Mouse (Mus musculus): ENCODE measurements at regions not wholly inside any gene's neighbourhood (a gene's known extent, or its start where the extent isn't known, plus 50 kb on each side); places are given as distances from the start of the nearest gene placed in this dataset.

DNA sequence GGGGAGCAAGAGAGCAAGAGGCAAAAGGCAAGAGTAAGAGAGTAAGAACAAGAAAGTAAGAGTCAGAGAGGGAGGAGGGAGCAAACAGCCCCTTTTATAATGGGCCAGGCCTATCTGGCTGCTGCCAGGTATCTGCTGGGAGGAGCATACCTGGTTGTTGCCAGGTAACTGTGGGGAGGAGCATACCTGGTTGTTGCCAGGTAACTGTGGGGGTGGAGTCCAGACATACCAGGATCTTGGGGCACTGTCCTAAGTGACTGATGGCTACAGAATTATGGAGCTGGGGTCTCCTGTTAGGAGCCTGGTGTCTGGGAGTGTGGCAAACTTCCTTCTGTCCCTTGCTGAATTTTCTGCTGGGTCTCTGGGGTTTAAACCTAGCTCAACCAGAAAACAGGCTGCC, 469.8 kb upstream of the Syt1 start:
- DNase-seq (ENCODE audit: low spot score), result no peak

DNA sequence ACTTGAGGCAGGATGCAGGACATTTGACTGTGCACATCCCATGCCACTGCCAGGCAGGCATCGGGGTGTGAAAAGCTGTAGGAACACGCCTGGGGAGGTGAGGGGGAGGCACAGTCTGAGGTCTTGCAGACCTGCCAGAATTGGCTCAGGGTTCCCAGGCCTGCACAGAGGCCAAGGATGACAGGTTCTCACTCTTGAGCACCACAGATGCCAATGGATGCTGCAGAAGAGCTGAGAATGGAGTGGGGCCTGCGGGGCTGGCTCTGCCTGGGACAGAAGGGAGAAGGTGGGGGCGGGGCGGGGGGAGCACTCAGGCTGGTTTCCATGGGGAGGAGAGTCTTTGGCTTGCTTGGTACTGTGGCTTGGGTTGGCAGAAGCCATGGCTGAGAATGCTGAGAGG, 469.2 kb upstream of the Syt1 start:
- DNase-seq (ENCODE audit: low spot score), result no peak

DNA sequence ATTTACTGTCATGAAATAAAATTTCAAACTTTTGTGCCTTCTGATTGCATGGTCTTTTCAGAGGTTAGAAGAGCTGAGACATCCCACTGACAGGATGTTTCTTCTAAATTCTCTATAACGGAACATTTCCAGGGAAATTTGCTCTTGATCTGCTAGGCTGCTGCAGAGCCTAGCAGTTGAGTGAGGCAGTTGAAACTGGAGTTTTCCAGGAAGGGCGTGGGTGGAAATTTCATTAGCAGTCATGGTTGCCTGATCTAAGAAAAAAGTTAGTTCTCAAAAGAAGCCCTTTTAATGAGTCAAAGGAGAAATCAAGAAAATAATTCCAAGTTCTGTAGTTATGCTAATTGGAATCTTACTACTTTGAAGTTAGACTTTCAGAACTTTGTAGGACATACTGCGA, 455.7 kb upstream of the Syt1 start:
- no peak for DNase-seq (ENCODE audit: low spot score)

DNA sequence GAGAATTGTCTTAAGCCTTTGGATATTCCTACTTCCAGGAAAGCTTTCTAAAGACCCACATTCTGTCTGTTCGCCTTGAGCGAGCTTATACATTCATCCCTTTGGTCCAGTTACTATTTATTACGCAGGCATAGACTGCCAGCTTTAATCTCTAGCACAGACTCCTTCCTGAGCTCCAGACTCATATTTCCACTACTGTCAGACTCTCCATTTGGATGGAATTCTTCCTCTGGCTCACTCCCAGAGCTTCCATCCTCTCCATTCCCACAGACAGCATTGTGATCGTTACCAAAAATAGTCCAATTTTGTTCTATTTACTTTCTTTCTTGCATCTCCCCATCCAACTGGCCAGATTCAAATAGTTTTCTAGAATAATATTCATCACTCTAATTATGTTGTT, 420.3 kb upstream of the Syt1 start:
- no peak for DNase-seq (ENCODE audit: low spot score)

DNA sequence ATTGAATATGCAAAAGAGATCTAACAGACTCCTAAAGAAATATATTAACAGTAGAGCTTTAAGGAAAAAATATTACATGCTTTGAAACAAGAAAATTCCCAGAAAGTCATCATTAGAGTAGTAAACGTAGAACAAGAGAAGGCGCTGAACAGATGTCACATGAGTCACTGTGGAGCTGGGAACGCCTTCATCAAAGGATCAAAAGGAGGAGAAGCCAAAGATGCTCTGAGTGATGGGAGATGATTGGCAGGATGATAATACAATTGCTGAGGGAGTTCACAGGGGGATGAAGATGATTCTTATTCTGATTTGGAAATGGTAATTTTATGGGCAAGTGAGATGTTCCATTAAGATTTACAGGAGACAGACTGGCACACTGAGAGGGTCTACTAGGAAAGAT, 417.1 kb upstream of the Syt1 start:
- no peak for DNase-seq (ENCODE audit: low spot score)

DNA sequence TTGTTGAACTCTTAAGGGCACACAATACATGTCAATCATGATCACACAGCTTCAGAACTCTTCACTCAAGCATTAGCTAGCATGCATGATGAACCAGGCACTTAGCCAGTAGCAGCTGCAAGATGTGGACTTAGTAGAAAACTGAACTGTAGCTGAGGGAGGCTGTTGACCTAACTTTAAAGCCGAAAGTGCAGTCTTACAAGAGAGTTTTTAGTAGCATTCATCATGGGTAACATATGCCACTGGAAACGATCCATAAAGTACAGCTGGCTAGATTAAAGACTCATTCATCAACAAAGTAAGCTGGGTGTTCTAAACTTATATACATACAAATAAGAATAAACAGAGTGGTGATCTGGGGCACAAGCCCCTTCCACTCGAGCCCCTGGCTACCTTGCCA, 396.2 kb upstream of the Syt1 start:
- no peak for DNase-seq (ENCODE audit: low spot score)

DNA sequence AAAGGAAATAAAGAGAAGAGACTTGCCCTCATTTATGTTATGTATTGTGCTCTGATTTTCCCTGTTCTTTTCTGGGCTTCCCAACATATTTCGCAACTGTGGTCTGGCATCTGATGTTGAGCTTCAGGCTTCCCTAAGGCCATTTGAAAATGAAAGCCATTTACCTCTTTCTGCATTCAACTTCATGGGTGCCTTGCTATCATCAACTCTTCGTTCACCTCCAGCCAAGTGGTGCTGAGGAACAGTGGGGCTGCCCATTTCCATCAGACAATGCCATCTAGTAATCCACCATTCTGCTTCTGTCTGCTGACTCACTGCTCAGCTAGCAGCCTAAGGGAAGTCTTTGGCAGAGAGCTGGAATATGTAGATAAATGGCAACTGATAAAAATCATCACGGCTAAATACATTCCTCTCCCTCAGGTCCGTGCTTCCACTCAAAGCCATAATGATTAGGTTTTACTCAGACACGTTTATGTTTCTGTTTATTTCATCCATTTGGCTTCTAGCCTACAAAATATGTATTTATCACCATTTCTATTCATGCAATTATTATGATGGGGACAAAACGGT, 394.4 kb upstream of the Syt1 start:
- no peak for DNase-seq (ENCODE audit: low spot score)

DNA sequence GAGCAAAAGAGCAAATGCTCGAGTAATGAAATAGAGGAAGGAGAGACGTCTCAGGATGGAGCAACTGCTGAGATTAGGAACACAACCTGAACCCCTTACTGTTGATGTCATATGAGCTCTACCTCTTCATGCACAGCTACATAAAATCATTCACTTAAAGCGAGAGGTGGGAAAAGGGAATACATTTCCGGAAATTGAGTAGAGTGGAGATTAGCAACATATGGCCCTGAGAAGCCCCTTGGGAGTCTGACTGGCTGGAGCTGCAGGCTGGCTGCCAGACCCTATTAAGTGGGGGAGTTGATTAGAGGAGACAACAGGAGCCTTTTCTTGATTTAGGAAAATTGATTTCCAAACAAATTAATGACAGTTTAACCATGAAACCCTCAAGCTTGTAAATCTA, 373.0 kb upstream of the Syt1 start:
- no peak for DNase-seq (ENCODE audit: low spot score)

DNA sequence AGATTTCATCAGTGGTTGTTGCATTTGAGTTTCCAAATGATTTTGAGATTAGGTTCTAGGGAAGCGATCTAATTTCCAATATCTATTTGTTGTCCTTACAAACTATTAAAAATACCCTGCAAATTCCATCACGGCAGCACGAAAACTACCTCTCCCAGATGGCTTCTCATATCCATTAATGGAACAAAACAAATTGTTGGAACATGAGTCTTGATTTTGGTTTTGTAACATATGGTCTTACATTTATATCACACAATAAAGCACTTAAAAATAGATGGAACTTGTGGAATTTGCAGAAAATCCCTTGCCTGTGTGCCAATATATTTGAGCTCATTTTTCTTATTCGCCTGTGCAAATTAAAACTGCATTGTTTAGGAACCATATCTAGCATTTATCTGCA, 368.1 kb upstream of the Syt1 start:
- DNase-seq (ENCODE audit: low spot score), result no peak

DNA sequence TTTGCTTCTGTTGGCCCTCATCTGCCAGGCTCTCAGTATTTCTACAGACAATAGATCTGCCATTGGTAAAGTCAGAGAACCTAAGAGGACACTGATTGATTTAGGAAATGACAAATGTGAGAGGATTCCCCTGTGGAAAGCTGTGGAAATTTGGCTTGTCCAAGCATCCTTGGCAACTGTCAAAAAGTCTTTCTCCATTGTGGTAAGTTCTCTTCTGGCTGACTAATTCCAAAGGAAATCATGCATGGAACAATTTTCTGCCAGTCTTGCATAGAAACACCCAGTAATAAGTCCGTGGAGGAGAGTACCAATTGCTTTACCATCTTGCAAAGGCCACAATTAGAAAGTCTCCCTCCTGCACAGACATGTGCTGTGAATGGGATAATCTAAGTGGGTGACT, 349.4 kb upstream of the Syt1 start:
- no peak for DNase-seq (ENCODE audit: low spot score)

DNA sequence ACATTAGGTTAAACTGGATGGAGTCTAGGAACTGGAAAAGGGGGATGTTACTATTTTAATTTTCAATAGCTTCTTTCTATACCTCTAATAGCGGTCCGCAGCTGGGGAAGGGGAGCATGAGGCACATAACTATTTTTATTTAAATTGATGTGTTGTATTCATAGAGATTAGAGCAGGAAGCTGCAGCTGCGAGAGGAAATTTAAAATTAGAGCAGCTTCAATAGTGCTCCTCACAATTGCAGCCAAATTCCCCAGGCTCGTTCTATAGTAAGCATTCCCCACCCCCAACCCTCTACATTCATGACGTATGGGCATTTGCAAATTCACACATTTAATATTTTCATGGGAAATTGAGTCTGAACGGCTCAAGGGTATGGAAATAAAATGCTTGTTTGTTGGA, 348.0 kb upstream of the Syt1 start:
- DNase-seq (ENCODE audit: low spot score), result no peak

DNA sequence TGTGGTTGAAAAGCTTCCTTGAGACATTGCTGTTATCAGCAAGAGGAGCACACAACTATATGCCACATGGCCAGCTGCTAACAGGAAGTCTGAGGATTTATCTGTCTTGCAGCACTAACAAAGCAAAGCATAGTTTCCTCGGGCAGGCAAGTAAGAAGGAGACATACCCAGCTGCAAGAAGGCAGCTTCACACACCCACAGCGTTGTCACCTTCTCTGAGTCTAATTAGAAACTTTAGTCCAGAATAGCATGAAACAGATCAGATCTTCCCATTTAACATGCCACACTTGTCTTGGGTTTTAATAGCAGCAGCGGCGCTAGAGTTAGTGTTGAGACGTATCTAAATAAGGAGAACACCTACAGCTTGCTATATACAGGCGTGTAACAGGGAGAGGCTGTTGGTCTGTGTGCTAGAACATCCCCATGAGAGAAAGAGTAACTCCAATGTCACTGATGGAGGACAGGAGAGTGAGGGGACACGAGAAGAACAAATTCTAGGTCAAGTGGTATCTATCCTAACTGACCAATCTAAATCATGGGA, 322.1 kb upstream of the Syt1 start:
- DNase-seq (ENCODE audit: low spot score), result no peak

DNA sequence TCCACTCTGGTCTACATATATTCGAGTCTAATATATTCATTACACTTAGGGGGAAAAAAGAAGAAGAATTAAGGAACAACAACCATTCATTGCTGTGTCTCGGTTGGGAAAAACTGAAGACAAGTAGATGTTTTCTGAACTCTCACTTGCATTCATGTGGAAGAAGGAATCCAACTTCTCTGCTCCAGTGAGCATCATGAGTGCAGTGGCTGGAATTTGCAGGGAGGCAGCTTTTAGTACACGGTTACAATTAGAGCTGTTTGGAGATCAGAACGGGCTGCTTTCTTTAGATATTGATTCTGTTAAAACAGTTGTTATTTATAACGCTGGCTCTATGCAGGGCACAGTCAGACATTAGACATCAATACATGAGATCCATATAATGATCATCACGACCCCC, 298.5 kb upstream of the Syt1 start:
- DNase-seq (ENCODE audit: low spot score), result no peak

DNA sequence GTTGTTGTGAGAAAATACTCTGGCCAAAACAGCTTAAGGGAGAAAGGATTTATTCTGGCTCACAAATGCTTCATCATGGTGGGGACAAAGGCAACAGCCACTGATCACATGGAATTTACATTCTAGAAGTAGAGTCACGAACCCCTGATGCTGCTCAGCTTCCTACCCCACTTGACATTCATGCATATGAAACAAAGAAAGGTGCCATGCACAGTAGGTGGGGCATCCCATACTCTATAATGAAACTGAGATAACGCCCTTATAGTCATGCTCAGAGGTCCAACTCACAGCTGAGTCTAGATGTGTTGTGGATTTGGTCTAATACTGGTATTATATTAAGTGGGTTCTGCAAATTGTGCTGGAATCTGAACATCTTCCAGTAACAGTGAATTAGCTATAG, 289.4 kb upstream of the Syt1 start:
- DNase-seq (ENCODE audit: low spot score), result no peak

DNA sequence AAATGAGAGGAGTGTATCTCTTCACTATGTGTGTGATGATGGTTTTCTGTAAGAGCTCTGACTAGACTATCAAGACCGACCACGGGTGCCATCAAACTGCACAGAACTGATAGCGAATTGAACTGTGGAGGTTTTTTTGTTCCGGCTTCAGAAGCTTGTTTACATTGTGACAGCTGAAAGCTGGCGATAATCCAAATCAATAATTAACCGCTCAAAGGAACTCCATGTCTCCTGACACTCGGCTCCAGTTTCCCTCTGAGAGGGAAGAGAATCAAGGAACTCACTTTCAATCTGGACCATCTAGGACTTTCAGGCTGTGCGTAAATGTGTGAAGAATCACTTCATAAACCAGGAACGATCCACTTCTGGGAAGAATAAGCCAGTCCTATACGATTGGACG, 289.0 kb upstream of the Syt1 start:
- DNase-seq (ENCODE audit: low spot score), result no peak

DNA sequence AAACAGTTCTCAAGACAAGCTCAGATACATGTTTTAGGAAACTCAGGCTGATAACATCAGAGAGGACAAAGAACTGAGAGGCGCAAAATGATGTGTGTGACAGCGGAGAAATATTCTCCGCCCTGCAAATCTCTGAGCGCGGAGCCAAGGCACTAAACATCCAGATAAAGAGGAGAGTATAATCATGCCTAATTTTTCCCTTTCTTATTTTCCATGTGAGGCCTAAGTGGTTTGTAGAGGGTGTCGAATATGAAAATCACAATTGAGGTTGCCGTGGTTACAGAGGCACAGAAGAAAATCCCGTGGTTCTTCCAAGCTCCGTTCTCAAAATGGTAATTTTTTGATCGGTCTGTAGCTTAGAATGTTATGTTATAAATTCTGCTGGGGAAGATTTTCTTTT, 272.6 kb upstream of the Syt1 start:
- DNase-seq (ENCODE audit: low spot score), result no peak

DNA sequence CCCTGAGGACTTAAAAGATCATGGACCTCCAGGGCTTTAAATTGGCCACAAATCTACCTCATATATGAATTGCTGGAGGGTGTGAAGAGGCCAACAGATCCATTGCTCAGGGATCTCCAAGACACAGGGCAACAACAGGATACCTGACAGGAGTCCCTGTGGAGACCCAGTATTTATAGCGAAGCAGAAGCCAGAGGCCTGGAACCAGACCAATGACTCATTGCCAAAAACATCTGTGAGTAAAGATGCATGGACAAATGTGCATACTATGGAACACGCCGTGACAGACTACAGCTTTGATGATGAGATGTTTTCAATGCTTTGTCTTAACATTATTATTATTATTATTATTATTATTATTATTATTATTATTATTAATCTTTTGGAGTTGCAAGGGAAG, 239.0 kb upstream of the Syt1 start:
- DNase-seq (ENCODE audit: low spot score), result no peak

DNA sequence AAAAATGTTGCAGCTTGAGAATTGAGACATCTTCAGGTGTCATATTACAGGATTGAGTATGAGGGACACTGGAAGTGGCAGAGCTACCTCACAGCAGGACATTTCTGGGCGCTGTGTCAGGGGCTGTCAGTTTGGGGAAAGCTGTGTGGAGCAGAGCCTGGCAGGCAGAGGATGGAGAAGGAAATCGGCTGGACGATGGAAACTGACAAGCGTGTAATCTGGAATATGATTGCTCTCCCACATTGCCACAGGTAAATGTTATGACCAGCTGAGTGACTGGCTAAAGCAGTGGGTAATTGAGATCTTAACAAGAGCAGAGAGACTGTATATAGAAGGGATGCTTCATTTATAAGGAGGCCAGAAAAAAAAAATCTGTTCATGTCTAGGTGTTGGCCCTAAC, 235.5 kb upstream of the Syt1 start:
- no peak for DNase-seq (ENCODE audit: low spot score)

DNA sequence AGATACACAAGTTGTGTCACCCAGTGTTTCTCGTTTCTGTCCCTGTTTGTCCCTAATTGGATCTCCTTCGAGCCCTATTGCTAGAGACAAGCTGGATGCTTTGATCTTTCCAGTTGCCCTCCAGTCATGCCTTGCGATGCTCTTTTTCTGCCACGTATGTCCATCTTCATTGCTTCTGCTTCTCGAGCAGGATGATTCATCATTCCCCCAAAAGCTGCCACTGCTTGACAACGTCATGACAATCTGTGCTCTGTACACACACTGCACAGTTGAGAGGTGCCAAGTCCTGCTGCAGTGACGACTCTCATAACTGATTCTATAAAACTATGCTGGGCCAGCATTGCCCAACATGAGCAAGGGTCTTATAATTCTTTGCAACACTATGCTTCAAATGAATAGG, 226.2 kb upstream of the Syt1 start:
- no peak for DNase-seq (ENCODE audit: low spot score)

DNA sequence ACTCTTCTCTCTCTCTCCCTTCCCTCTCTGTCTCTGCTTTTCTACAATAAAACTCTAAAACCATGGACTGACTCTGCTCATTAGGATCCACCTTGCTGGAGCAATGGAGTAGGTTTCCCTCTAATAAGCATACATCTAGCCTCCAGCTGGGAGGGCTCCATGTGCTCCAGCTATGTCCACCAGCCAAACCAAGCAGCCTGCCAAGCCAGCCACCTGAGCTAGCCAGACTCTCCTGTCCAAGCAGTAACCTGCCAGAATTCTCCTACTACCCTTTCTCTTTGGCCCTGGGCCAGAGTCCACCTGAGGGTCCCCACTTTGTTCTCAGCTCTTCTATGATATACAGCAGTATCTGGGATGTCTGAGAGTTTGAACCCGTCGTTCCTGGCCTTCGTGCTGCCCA, 216.2 kb upstream of the Syt1 start:
- no peak for DNase-seq (ENCODE audit: low spot score)

DNA sequence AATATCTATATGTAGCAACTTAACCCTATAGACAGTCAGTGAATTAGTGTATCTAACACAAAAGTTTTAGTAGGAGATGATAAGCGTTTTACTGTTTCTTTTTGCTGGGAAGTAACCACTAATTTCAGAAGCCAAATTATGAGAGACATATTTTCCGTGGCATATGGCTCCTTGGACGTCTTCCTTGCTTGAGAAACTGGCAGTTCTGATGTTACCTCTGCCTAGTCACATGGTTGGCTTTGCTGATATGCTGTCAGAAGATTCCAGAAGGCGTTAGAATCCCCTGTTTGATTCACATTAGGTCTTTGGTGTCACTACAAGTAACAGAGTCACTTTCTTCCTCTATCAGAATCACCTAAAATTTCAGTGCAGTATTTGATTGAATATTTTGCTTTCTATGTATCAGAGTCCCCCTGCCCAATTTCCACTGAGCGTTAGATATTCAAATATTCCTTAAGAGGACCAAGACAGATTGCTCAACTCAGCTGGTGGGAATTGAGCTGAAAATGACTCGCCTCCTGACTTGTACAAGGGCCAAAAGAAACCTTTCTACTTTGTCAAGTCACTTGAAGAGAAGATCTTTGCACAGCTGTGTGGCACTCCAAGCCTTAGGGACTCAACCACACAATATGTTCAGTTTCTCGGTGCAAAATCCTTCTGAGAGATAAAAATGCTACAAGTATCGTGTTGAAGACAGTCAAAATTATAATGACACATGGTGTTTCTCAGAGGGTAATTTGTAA, 178.2 kb upstream of the Syt1 start:
- no peak for DNase-seq (ENCODE audit: low spot score)

DNA sequence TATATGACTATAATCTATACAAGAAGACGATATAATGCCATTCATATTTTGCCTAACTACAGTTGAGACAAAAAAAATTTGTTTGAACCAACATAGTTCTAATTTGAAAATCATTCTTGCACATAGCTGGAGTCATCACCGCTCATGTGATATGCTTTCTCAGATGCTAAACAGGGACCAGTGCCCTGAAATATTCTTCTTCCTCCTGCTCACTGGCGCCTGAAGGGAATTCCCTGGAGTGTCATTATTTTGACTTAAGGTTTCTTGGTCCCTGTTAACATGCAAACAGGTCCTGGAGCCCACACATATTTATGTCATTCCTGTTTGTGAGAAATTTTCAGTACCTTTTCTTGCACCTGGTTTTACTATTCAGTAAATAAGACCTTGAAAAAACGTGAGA, 177.5 kb upstream of the Syt1 start:
- no peak for DNase-seq (ENCODE audit: low spot score)

DNA sequence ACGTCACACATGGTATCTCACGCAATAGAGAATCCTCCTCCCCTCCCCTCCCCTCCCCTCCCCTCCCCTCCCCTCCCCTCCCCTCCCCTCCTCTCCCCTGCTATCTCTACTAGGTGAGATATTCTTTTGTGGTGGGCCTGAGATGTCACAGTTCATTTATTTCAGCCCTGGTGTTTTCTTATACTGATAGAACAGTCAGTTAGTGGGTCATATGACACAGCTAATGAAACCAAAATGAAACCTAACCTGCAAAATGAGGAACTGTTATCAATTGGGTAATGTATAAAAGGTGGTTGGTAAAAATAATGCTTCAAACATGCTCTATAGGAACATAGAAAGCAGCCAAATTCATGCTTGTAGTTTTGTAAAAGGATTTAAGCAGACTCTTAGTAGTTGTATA, 174.5 kb upstream of the Syt1 start:
- no peak for DNase-seq (ENCODE audit: low spot score)

DNA sequence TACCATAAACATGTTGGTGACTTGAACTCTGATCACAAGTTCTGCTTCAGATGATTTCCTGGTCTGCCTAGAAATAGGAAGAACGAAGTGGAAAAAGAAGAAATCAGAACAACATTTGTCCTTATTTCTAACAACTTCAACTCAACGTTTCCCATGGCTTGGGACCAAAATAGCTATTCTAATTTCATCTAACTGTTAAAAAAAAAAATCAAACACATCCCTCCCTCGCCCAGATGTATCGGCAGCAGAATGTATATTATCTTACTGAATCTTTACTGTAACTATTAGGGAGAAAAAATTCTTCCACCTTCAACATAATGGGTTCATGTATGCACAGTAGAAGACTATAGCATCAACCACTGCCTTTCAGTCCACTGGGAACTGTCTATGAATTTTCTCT, 169.7 kb upstream of the Syt1 start:
- no peak for DNase-seq (ENCODE audit: low spot score)

Measured in testis, postnatal 14 days (tissue).